Mouse (Mus musculus): Measurements from ENCODE around the gene Cyth1. TPM values are rescaled to one million over a fixed set of nuclear protein-coding genes. Genes with fewer than 3 reads are reported as not detected.

Gene Cyth1
- polyA plus RNA-seq, 1 experiment from 2014 or later = 30.0 TPM

GRCm38 (mm10) chr11:118151423-118152180, 96.8 kb downstream of the Cyth1 start:
- Histone ChIP-seq H3K27me3 (replicated peaks) (no peaks in the 10 kb centered on the region), H3K9ac (no peak overlapping the region), H3K4me2 (replicated peaks) (no peak overlapping the region), H3K27ac (no peak overlapping the region), H3K4me3 (no peak overlapping the region), H3K4me1 (no peaks in the 10 kb centered on the region), H3K36me3 (no peaks in the 10 kb centered on the region), H3K9me3 (no peaks in the 10 kb centered on the region)
- ATAC-seq (ENCODE audit: low FRiP score, low read depth) = no peak
- WGBS = 88% methylated on average over 5 of the region's 5 CpGs

GRCm38 (mm10) chr11:118150115-118150701, 98.2 kb downstream of the Cyth1 start:
- WGBS = 82% methylated on average over 9 of the region's 9 CpGs

DNA sequence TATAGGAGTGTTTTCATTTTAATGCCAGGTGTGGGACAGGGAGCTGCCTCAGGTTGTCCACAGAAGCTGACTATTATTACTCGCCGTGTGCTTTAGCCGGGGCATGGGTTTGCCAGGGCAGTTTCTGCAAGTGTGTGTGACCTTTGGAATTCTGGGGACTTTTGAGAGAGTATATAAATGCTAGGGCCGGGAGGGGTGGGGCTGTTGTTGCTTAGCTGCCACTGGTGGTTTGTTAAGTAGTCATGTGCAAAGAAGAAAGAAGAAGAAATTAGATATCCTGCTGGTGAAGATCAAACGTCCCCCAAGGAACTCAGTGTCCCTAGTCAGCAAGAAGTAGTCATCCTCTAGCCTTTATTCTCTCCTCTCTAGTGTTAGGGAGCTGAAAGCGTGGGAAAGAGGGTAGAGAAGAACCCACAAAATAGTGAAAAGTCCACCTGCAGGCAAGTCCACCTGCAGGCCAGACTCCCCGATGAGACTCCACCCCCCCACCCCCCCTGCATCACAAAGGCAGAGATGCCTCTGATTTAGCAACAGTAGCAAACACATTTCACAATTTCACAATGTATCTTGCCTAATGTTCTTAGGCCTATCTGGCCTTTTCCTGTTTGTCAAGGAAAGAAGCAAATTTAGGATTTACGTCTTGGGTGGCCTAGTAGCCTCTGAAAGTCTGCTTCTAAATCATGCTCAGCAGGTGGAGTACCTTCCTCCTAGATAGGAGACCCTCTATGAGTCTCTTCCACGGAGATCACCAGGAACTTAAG, 100.3 kb downstream of the Cyth1 start:
- no peaks in the 10 kb centered on the region; the same call in 1 of the 2 replicates for H3K4me1 ChIP-seq
- WGBS = 72% methylated on average over 9 of the region's 9 CpGs
- no peaks in the 10 kb centered on the region for H3K36me3 ChIP-seq
- H3K4me2 ChIP-seq (replicated peaks) = no peak overlapping the region
- H3K27me3 ChIP-seq (replicated peaks) = no peaks in the 10 kb centered on the region
- H3K27ac ChIP-seq = no peak overlapping the region
- no peak for ATAC-seq (ENCODE audit: low FRiP score, low read depth)
- no peak overlapping the region for H3K4me3 ChIP-seq
- no peaks in the 10 kb centered on the region for H3K9me3 ChIP-seq
- H3K9ac ChIP-seq = no peak overlapping the region

More at GRCm38 (mm10) chr11:118150115-118150701, 98.2 kb downstream of the Cyth1 start:
- H3K27me3 ChIP-seq (replicated peaks) = no peaks in the 10 kb centered on the region
- H3K4me2 ChIP-seq (replicated peaks) = no peak overlapping the region
- H3K4me1 ChIP-seq = no peaks in the 10 kb centered on the region
- no peaks in the 10 kb centered on the region for H3K36me3 ChIP-seq
- H3K9ac ChIP-seq = no peak overlapping the region
- H3K4me3 ChIP-seq = no peak overlapping the region
- H3K27ac ChIP-seq = no peak overlapping the region
- ATAC-seq (ENCODE audit: low FRiP score, low read depth) = no peak
- no peaks in the 10 kb centered on the region for H3K9me3 ChIP-seq

DNA sequence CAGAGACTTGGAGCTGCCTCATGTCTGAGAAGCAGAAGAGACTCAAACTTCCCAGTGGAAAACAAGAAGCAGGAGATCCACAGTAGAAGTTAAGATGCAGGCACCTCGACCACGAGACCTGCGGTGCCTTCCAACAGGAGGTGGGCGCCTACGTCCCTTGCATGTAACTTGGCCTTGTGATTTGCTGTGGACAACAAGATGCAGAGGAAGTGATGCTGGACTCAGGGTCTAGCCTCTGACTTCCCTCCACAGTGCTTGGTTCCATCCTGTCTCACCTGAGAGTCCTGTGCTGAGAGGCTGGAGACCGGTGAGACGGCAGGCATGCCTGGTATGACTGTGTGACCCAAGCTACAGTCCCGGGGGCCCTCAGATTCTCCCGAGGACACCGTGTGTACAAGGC, 101.9 kb downstream of the Cyth1 start:
- ATAC-seq (ENCODE audit: low FRiP score, low read depth) = no peak

DNA sequence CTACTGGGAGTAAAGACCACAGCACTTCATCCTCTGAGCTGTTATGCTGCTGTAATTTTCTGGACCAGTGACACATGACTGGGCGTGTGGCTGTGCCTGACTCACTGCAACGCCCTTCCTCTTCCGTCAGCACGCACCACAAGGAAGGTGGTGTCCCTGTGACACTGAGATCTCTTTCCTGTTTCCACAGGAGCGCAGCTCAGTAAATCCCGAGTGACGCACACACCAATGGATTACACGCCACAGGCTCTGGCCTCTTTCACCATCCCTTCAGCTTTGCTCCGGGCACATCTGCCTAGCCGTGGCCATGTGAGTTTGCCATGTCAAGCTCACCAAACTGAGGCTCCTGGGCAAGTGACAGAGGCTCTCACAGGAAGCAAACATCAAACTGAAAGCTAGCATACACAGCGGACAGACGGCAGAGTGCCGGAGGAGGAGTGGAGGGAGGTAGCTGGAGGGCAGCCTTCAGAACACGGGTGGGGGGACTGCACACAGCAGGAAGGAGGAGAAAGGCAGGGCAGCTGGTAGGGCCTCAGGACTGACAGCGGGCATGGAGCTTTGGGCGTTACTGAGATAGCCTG, 102.5 kb downstream of the Cyth1 start:
- no peaks in the 10 kb centered on the region for H3K36me3 ChIP-seq
- WGBS = 81% methylated on average over 16 of the region's 16 CpGs
- ATAC-seq (ENCODE audit: low FRiP score, low read depth) = no peak
- no peak overlapping the region for H3K4me3 ChIP-seq
- H3K27me3 ChIP-seq (replicated peaks) = no peaks in the 10 kb centered on the region
- H3K9me3 ChIP-seq = no peaks in the 10 kb centered on the region
- no peak overlapping the region for H3K4me2 ChIP-seq (replicated peaks)
- H3K27ac ChIP-seq = no peak overlapping the region
- peaks cover 14% of the 10 kb centered on the region for H3K4me1 ChIP-seq
- H3K9ac ChIP-seq = no peak overlapping the region

More for the DNA sequence above, 101.9 kb downstream of the Cyth1 start:
- Histone ChIP-seq H3K27me3 (replicated peaks) (no peaks in the 10 kb centered on the region), H3K4me3 (no peak overlapping the region), H3K9ac (no peak overlapping the region), H3K9me3 (no peaks in the 10 kb centered on the region), H3K4me2 (replicated peaks) (no peak overlapping the region), H3K4me1 (peaks cover 12% of the 10 kb centered on the region), H3K36me3 (no peaks in the 10 kb centered on the region), H3K27ac (no peak overlapping the region)
- WGBS = 96% methylated on average over 10 of the region's 10 CpGs

GRCm38 (mm10) chr11:118145092-118145491, 103.3 kb downstream of the Cyth1 start:
- H3K36me3 ChIP-seq = no peaks in the 10 kb centered on the region
- 93% methylated on average over 4 of the region's 4 CpGs for WGBS
- peaks cover 4% of the 10 kb centered on the region; the same call in 1 of the 2 replicates for H3K27me3 ChIP-seq (replicated peaks)

DNA sequence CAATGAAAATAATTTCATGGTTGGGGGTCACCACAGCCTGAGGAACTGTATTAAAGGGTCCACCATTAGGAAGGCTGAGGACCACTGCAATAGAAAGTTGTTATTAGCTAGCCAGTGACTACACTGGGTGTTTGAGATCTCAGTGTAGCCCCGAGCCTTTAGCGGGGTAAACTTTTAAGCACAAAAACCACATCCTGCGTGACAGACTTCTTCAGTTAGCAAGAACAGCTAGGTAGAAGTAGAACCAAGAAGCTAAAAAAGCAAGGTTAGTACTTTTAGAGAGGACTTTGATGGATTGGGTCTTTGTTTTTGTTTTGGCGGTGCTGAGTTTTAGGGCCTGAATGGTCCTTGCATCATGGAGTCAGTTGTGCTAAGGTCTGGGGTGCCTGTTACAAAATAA, 104.7 kb downstream of the Cyth1 start:
- WGBS = 94% methylated on average over 4 of the region's 4 CpGs
- ATAC-seq (ENCODE audit: low FRiP score, low read depth) = no peak
- H3K4me3 ChIP-seq = no peak overlapping the region
- peaks cover 4% of the 10 kb centered on the region; the same call in 1 of the 2 replicates for H3K27me3 ChIP-seq (replicated peaks)
- no peaks in the 10 kb centered on the region for H3K36me3 ChIP-seq
- 0 out of 2 replicates have a peak, but pooled peaks cover 2% of the 10 kb centered on the region for H3K9me3 ChIP-seq
- no peak overlapping the region for H3K4me2 ChIP-seq (replicated peaks)
- no peak overlapping the region for H3K9ac ChIP-seq
- peaks cover 14% of the 10 kb centered on the region for H3K4me1 ChIP-seq
- H3K27ac ChIP-seq = no peak overlapping the region

More at GRCm38 (mm10) chr11:118145092-118145491, 103.3 kb downstream of the Cyth1 start:
- Histone ChIP-seq H3K9me3 (no peaks in the 10 kb centered on the region), H3K4me2 (replicated peaks) (no peak overlapping the region), H3K4me3 (no peak overlapping the region), H3K27ac (no peak overlapping the region), H3K9ac (no peak overlapping the region), H3K4me1 (peaks cover 14% of the 10 kb centered on the region)
- no peak for ATAC-seq (ENCODE audit: low FRiP score, low read depth)

- Histone ChIP-seq H3K27ac (no peak overlapping the region), H3K36me3 (no peaks in the 10 kb centered on the region), H3K9ac (no peak overlapping the region), H3K27me3 (replicated peaks) (peaks cover 4% of the 10 kb centered on the region; the same call in 1 of the 2 replicates), H3K4me1 (peaks cover 14% of the 10 kb centered on the region), H3K4me3 (no peak overlapping the region), H3K9me3 (0 out of 2 replicates have a peak, but pooled peaks cover 5% of the 10 kb centered on the region), H3K4me2 (replicated peaks) (peak overlapping the region; percentile 9; the same call in 1 of the 2 replicates)
- WGBS = 13% methylated on average over 7 of the region's 7 CpGs
- ATAC-seq (ENCODE audit: low FRiP score, low read depth) = peak; percentile 61; the same call in 1 of the 2 replicates
These were observed 105.7 kb downstream of the Cyth1 start for GRCm38 (mm10) chr11:118142547-118143165.

- Histone ChIP-seq H3K4me2 (replicated peaks) (no peak overlapping the region), H3K9ac (no peak overlapping the region), H3K9me3 (0 out of 2 replicates have a peak, but pooled peaks cover 5% of the 10 kb centered on the region), H3K36me3 (no peaks in the 10 kb centered on the region), H3K27me3 (replicated peaks) (peaks cover 4% of the 10 kb centered on the region; the same call in 1 of the 2 replicates), H3K27ac (no peak overlapping the region), H3K4me1 (peaks cover 14% of the 10 kb centered on the region), H3K4me3 (no peak overlapping the region)
- WGBS = 81% methylated on average over 10 of the region's 10 CpGs
- ATAC-seq (ENCODE audit: low FRiP score, low read depth) = no peak
These were observed 107.4 kb downstream of the Cyth1 start for GRCm38 (mm10) chr11:118140771-118141565.

GRCm38 (mm10) chr11:118138347-118138746, 110.0 kb downstream of the Cyth1 start:
- H3K4me3 ChIP-seq = no peak overlapping the region
- WGBS = 98% methylated on average over 6 of the region's 6 CpGs
- no peak for ATAC-seq (ENCODE audit: low FRiP score, low read depth)

DNA sequence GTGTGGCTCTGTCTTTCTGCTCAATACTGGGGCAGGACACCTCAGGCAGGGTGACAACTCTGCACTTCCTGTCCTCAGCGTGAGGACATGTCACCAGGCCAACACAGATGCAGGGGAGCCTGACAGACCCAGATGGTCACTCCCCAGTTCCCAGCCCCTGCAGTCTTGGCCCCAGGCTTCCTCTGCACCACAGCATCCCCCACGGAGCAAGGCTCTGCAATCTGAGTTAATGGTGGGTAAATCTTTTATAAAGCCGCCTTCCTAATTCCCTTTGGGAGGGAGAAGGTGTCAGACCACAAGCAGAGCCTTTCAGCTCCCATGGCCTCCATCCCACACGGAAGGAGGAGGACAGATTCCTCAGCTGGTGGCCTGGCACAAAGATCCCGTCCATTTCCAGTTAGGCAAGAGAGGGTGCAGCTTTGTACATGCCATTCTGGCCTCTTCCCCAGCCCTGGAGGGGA, 112.2 kb downstream of the Cyth1 start:
- Histone ChIP-seq H3K4me1 (peaks cover 13% of the 10 kb centered on the region), H3K4me3 (no peak overlapping the region), H3K36me3 (no peaks in the 10 kb centered on the region), H3K4me2 (replicated peaks) (no peak overlapping the region), H3K9me3 (0 out of 2 replicates have a peak, but pooled peaks cover 5% of the 10 kb centered on the region), H3K27ac (no peak overlapping the region), H3K9ac (no peak overlapping the region), H3K27me3 (replicated peaks) (peaks cover 4% of the 10 kb centered on the region; the same call in 1 of the 2 replicates)
- 32% methylated on average over 5 of the region's 5 CpGs for WGBS
- no peak for ATAC-seq (ENCODE audit: low FRiP score, low read depth)

More at GRCm38 (mm10) chr11:118138347-118138746, 110.0 kb downstream of the Cyth1 start:
- H3K9me3 ChIP-seq = 0 out of 2 replicates have a peak, but pooled peaks cover 5% of the 10 kb centered on the region
- no peak overlapping the region for H3K9ac ChIP-seq
- no peak overlapping the region for H3K4me2 ChIP-seq (replicated peaks)
- H3K4me1 ChIP-seq = peaks cover 23% of the 10 kb centered on the region
- no peak overlapping the region for H3K27ac ChIP-seq
- peaks cover 4% of the 10 kb centered on the region; the same call in 1 of the 2 replicates for H3K27me3 ChIP-seq (replicated peaks)
- H3K36me3 ChIP-seq = no peaks in the 10 kb centered on the region
